Mouse (Mus musculus) Patski (cell line): ENCODE measurements around the gene Myo6. TPM values are rescaled to one million over a fixed set of nuclear protein-coding genes. Genes with fewer than 3 reads are reported as not detected.
A peak's percentile ranks its signal among the peaks of the same experiment; 100 is the strongest.

Source experiments
- ATAC-seq: fragments of 100-300 bp; one replicate; pipeline ENCODE4 v1.8.0; 2021
- CTCF ChIA-PET: fragments of 350-600 bp; sonication (Branson Sonifier 250); formaldehyde crosslinking; loops from one replicate; lab custom pipeline; 2022; ENCODE audit warnings: inconsistent platforms; lab: Charles Lee
- POLR2A ChIA-PET: fragments of 350-600 bp; sonication (Branson Sonifier 250); formaldehyde crosslinking; loops from one replicate; lab custom pipeline; 2022; ENCODE audit warnings: antibody characterized with exemption, inconsistent platforms; lab: Charles Lee
- DNase-seq: peaks from one replicate; pipeline ENCODE4 v3.0.0-alpha.2; 2011; ENCODE audit warnings: low read depth, low spot score
- H3K27me3 ChIP-seq: fragments of 371-371 bp; one replicate; pipeline ENCODE4 v1.5.1; 2021
- CTCF ChIP-seq: fragments of 100-300 bp; IDR thresholded peaks from one replicate; pipeline ENCODE4 v1.5.1; 2021
- in situ Hi-C: fragments of 300-500 bp; cut with MboI; formaldehyde crosslinking; loops from 3 replicates; pipeline ENCODE4 v1.11.1; 2018; ENCODE audit warnings: low pct_unique_long_range_greater_than_20kb, mixed read lengths
- polyA plus RNA-seq: library from polyadenylated mRNA; unstranded; gene quantifications from one replicate; pipeline ENCODE4 v1.2.3, GENCODE M21; 2021

Myo6 gene
- 108 TPM for polyA plus RNA-seq

- no peak for TF ChIP-seq CTCF
- H3K27me3 ChIP-seq, result no peaks in the 10 kb centered on the region
- DNase-seq, result no peak
- POLR2A ChIA-PET, result interaction anchor here (0.8 to 1.5 kb wide), 2 partner anchors 18 to 79 kb away, joined by 3 to 4 read pairs; no protein-coding TSS in a partner anchor
- peak; percentile 89 for ATAC-seq
- in situ Hi-C loops, result no loop called here
- CTCF ChIA-PET, result interaction anchor here (1.0 to 1.1 kb wide), 2 partner anchors 45 to 75 kb away, joined by 3 to 5 read pairs; no protein-coding TSS in a partner anchor
Observed at GRCm38 (mm10) chr9:80164611-80165474, at the start of gene Myo6. Gene Myo6 (plus strand): TSS chr9:80165031.

GRCm38 (mm10) chr9:80145992-80146587, 18.7 kb upstream of the Myo6 start:
- ChIA-PET CTCF (no interaction called here), POLR2A (interaction anchor here (1.3 kb wide), 1 partner anchor 20 kb away, joined by 4 read pairs; no protein-coding TSS in a partner anchor)
- no peak for DNase-seq
- no peak for ATAC-seq
- TF ChIP-seq CTCF, result no peak
- in situ Hi-C loops, result no loop called here
- no peaks in the 10 kb centered on the region for H3K27me3 ChIP-seq

GRCm38 (mm10) chr9:80149594-80149993, 15.2 kb upstream of the Myo6 start:
- ChIA-PET POLR2A (interaction anchor here (0.6 kb wide), 1 partner anchor 10 kb away, joined by 5 read pairs; no protein-coding TSS in a partner anchor), CTCF (no interaction called here)
- TF ChIP-seq CTCF, result no peak
- DNase-seq (no peak), ATAC-seq (no peak)
- in situ Hi-C loops, result no loop called here
- H3K27me3 ChIP-seq, result no peaks in the 10 kb centered on the region

GRCm38 (mm10) chr9:80155277-80155676, 9.6 kb upstream of the Myo6 start:
- no peaks in the 10 kb centered on the region for H3K27me3 ChIP-seq
- in situ Hi-C loops, result no loop called here
- ChIA-PET CTCF (interaction anchor here (1.3 kb wide), 1 partner anchor 12 kb away, joined by 4 read pairs; no protein-coding TSS in a partner anchor), POLR2A (interaction anchor here (0.6 kb wide), 1 partner anchor 35 kb away, joined by 3 read pairs; no protein-coding TSS in a partner anchor)
- ATAC-seq (no peak), DNase-seq (no peak)
- TF ChIP-seq CTCF, result no peak

- POLR2A ChIA-PET, result interaction anchor here (1.0 kb wide), 1 partner anchor 19 kb away, joined by 3 read pairs; no protein-coding TSS in a partner anchor
- no peaks in the 10 kb centered on the region for H3K27me3 ChIP-seq
- DNase-seq (no peak), ATAC-seq (no peak)
- in situ Hi-C loops, result no loop called here
- CTCF ChIA-PET, result interaction anchor here (1.9 to 3.3 kb wide), 2 partner anchors 15 to 17 kb away, joined by 5 to 8 read pairs; no protein-coding TSS in a partner anchor
- TF ChIP-seq CTCF, result no peak
Observed at GRCm38 (mm10) chr9:80156780-80157179, 8.1 kb upstream of the Myo6 start.

GRCm38 (mm10) chr9:80157840-80158465, 6.9 kb upstream of the Myo6 start:
- no peak for TF ChIP-seq CTCF
- POLR2A ChIA-PET, result interaction anchor here (1.0 kb wide), 1 partner anchor 20 kb away, joined by 3 read pairs; no protein-coding TSS in a partner anchor
- DNase-seq (no peak), ATAC-seq (peak; percentile 80)
- in situ Hi-C loops, result no loop called here
- CTCF ChIA-PET, result interaction anchor here (1.7 to 3.3 kb wide), 3 partner anchors 14 to 81 kb away, joined by 4 to 8 read pairs (median 5); no protein-coding TSS in a partner anchor
- no peaks in the 10 kb centered on the region for H3K27me3 ChIP-seq

- ChIA-PET CTCF (interaction anchor here (1.7 to 3.3 kb wide), 2 partner anchors 13 to 80 kb away, joined by 4 to 8 read pairs; no protein-coding TSS in a partner anchor), POLR2A (interaction anchor here (1.6 kb wide), 1 partner anchor 80 kb away, joined by 3 read pairs; no protein-coding TSS in a partner anchor)
- peak; percentile 82 for ATAC-seq
- in situ Hi-C loops, result no loop called here
- H3K27me3 ChIP-seq, result no peaks in the 10 kb centered on the region
- DNase-seq, result no peak
- no peak for TF ChIP-seq CTCF
Observed at GRCm38 (mm10) chr9:80158937-80159336, 5.9 kb upstream of the Myo6 start.

- DNase-seq (no peak), ATAC-seq (no peak)
- no peak for TF ChIP-seq CTCF
- H3K27me3 ChIP-seq, result no peaks in the 10 kb centered on the region
- POLR2A ChIA-PET, result no interaction called here
- in situ Hi-C loops, result no loop called here
- CTCF ChIA-PET, result no interaction called here
Observed at GRCm38 (mm10) chr9:80161451-80161850, 3.4 kb upstream of the Myo6 start.

- no peaks in the 10 kb centered on the region for H3K27me3 ChIP-seq
- POLR2A ChIA-PET, result no interaction called here
- in situ Hi-C loops, result no loop called here
- CTCF ChIA-PET, result interaction anchor here (0.7 to 1.3 kb wide), 2 partner anchors 88 to 121 kb away, joined by 3 read pairs; no protein-coding TSS in a partner anchor
- no peak for ATAC-seq
- TF ChIP-seq CTCF, result no peak
- no peak for DNase-seq
Observed at GRCm38 (mm10) chr9:80163126-80163723, 1.6 kb upstream of the Myo6 start.
